Mouse (Mus musculus) myocyte (in vitro differentiated cells): ENCODE measurements at regions not wholly inside any gene's neighbourhood (a gene's known extent, or its start where the extent isn't known, plus 50 kb on each side); places are given as distances from the start of the nearest gene placed in this dataset.

Experiments used
- H3K27me3 ChIP-seq: one replicate; pipeline ENCODE4 v1.6.1; 2011; ENCODE audit not compliant: control insufficient read depth, insufficient read depth, insufficient read length
- H3K36me3 ChIP-seq: one replicate; pipeline ENCODE4 v1.6.1; 2011; ENCODE audit not compliant: control insufficient read depth, insufficient read depth
- H3K4me2 ChIP-seq: one replicate; pipeline ENCODE4 v1.6.1; 2011; ENCODE audit warnings: low read depth, control low read depth
- H3K4me3 ChIP-seq: one replicate; pipeline ENCODE4 v1.5.1; 2011; ENCODE audit warnings: mild to moderate bottlenecking, control low read depth, moderate library complexity
- H3K79me2 ChIP-seq: one replicate; pipeline ENCODE4 v1.6.1; 2011; ENCODE audit not compliant: control insufficient read depth, insufficient read depth
- H3ac ChIP-seq: one replicate; pipeline ENCODE4 v1.6.1; 2011; ENCODE audit not compliant: control insufficient read depth, insufficient read length
- CEBPB ChIP-seq: IDR thresholded peaks from 2 replicates; pipeline ENCODE4 v1.6.1; 2011; ENCODE audit warnings: mild to moderate bottlenecking, moderate library complexity; ENCODE audit not compliant: poor library complexity, insufficient read depth, severe bottlenecking
- E2F4 ChIP-seq: IDR thresholded peaks from one replicate; pipeline ENCODE4 v1.6.1; 2011; ENCODE audit warnings: mild to moderate bottlenecking, control low read depth, moderate library complexity; ENCODE audit not compliant: insufficient read depth
- MAX ChIP-seq: IDR thresholded peaks from one replicate; pipeline ENCODE4 v1.6.1; 2011; ENCODE audit warnings: low read depth, mild to moderate bottlenecking, control low read depth
- MYOD1 ChIP-seq, 3 experiments: IDR thresholded peaks; one replicate each; pipeline ENCODE4 v1.6.1; 2011; ENCODE audit warnings: control low read depth in 2 of 3, low read depth in 2 of 3, mild to moderate bottlenecking in 2 of 3, moderate library complexity in 1 of 3; ENCODE audit not compliant: insufficient read length in 2 of 3, control insufficient read depth in 1 of 3
- MYOG ChIP-seq, 3 experiments: IDR thresholded peaks; one replicate each; pipeline ENCODE4 v1.6.1; 2011; ENCODE audit warnings: control low read depth in 2 of 3, low read depth in 2 of 3, mild to moderate bottlenecking in 2 of 3; ENCODE audit not compliant: insufficient read length in 2 of 3, control insufficient read depth in 1 of 3, insufficient read depth in 1 of 3
- POLR2A ChIP-seq: IDR thresholded peaks from one replicate; pipeline ENCODE4 v1.6.1; 2011; ENCODE audit warnings: low read depth, mild to moderate bottlenecking, control low read depth, moderate library complexity; ENCODE audit not compliant: insufficient read length
- POLR2AphosphoS2 ChIP-seq: IDR thresholded peaks from one replicate; pipeline ENCODE4 v1.6.1; 2011; ENCODE audit warnings: low read depth, control low read depth; ENCODE audit not compliant: insufficient read length
- REST ChIP-seq: IDR thresholded peaks from one replicate; pipeline ENCODE4 v1.6.1; 2011; ENCODE audit warnings: mild to moderate bottlenecking, control low read depth, moderate library complexity; ENCODE audit not compliant: insufficient read depth, insufficient read length
- SRF ChIP-seq: IDR thresholded peaks from one replicate; pipeline ENCODE4 v1.6.1; 2011; ENCODE audit warnings: low read depth; ENCODE audit not compliant: control insufficient read depth, insufficient read length
- TCF12 ChIP-seq: IDR thresholded peaks from one replicate; pipeline ENCODE4 v1.6.1; 2011; ENCODE audit warnings: mild to moderate bottlenecking, control low read depth; ENCODE audit not compliant: poor library complexity, insufficient read depth, severe bottlenecking
- TCF3 ChIP-seq: IDR thresholded peaks from one replicate; pipeline ENCODE4 v1.6.1; 2011; ENCODE audit warnings: low read depth, control low read depth; ENCODE audit not compliant: insufficient read length
- USF1 ChIP-seq: IDR thresholded peaks from one replicate; pipeline ENCODE4 v1.6.1; 2011; ENCODE audit warnings: low read depth, mild to moderate bottlenecking, control low read depth, moderate library complexity

DNA sequence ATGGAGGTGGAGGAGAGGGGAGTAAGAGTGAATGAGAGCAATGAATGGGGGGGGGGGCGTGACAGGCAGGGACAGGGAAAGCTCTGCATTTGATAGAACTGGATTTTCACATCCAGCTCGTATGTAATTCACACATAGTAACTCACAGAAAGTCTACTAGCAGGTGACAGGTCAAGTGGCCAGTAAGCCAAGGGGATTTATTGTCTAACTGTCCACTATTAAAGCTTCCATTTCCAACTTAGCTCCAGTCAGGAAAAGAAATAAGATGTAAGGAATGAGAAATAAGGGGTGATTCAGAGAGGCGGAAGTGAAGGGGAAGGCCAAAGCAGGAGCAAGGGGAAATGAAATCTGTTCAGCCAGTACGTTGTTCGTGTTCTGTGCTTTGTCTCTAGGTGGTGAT is 83.4 kb downstream of the Prlhr start:
- Histone ChIP-seq H3ac (no peak overlapping the region), H3K4me2 (no peak overlapping the region), H3K27me3 (no peaks in the 10 kb centered on the region), H3K79me2 (no peaks in the 10 kb centered on the region), H3K4me3 (no peak overlapping the region), H3K36me3 (no peaks in the 10 kb centered on the region)
- no peak for TF ChIP-seq MYOG (IDR thresholded peaks at IDR 0.05; ENCODE audit: control insufficient read depth in 1 of 3, insufficient read depth in 1 of 3, insufficient read length in 2 of 3, low read depth in 2 of 3)
- TF ChIP-seq USF1: no peak
- no peak for TF ChIP-seq MAX
- no peak for TF ChIP-seq TCF3
- no peak for TF ChIP-seq MYOD1 (IDR thresholded peaks at IDR 0.05; ENCODE audit: control insufficient read depth in 1 of 3, insufficient read length in 2 of 3, low read depth in 2 of 3)
- no peak for TF ChIP-seq POLR2AphosphoS2
- TF ChIP-seq REST: no peak
- TF ChIP-seq POLR2A: no peak
- TF ChIP-seq SRF: no peak
- no peak for TF ChIP-seq E2F4
- no peak for TF ChIP-seq CEBPB
- no peak for TF ChIP-seq TCF12

DNA sequence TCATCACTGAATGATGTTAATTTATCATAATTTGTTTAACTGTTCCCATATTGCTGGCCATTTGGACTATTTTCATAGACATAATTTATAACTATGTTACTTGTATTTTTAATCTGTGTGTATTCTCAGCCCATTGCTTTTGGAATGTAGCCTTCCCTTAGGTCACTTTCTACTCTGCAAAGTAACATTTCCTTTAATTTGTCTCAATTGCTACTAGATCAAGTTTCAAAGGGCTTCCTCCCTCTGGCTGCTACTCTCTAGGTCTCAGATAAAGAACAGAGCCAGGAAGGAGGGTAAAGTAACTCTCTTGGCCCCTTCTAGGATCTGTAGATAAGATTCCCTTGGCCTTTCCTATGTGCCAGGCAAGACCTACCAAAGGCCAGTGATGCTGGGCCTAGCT is 85.4 kb downstream of the Prlhr start:
- Histone ChIP-seq H3ac (no peak overlapping the region), H3K79me2 (no peaks in the 10 kb centered on the region), H3K27me3 (no peaks in the 10 kb centered on the region), H3K4me3 (no peak overlapping the region), H3K36me3 (no peaks in the 10 kb centered on the region), H3K4me2 (no peak overlapping the region)
- no peak for TF ChIP-seq TCF3
- no peak for TF ChIP-seq MYOG (IDR thresholded peaks at IDR 0.05; ENCODE audit: control insufficient read depth in 1 of 3, insufficient read depth in 1 of 3, insufficient read length in 2 of 3, low read depth in 2 of 3)
- no peak for TF ChIP-seq POLR2AphosphoS2
- TF ChIP-seq TCF12: no peak
- TF ChIP-seq MAX: no peak
- no peak for TF ChIP-seq SRF
- no peak for TF ChIP-seq POLR2A
- no peak for TF ChIP-seq USF1
- TF ChIP-seq MYOD1 (IDR thresholded peaks at IDR 0.05; ENCODE audit: control insufficient read depth in 1 of 3, insufficient read length in 2 of 3, low read depth in 2 of 3): no peak
- TF ChIP-seq REST: no peak
- TF ChIP-seq CEBPB: no peak
- no peak for TF ChIP-seq E2F4

DNA sequence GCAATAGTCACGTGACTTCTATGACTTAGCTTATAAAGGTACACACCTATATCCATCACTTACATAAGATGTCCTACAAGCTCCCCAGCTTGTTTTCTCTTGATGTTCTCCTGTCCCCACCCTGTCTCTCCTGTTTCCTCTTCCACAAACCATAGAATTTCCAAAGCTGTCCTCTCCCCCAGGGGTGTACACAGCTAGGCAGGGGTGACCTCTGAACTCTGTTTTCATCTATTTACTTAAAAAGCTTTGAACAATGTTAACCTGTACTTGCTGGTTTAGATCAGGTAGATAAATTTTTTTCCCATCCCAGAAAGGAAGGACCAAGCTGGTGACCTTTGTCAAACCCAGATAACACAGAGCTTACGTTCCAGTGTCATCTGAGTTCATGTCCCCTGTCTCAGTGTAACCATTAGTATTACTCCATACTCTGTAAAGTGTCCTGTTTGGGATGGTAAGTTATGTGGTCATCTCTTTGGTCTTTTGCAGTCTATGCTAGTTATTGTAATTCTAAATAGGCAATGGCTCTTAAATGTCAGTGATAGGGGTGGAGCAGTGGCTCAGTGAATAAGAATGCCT is 89.0 kb downstream of the Prlhr start:
- H3K4me2 ChIP-seq: no peak overlapping the region
- no peak for TF ChIP-seq TCF3
- TF ChIP-seq POLR2A: no peak
- TF ChIP-seq MAX: no peak
- no peak for TF ChIP-seq MYOD1 (IDR thresholded peaks at IDR 0.05; ENCODE audit: control insufficient read depth in 1 of 3, insufficient read length in 2 of 3, low read depth in 2 of 3)
- TF ChIP-seq POLR2AphosphoS2: no peak
- TF ChIP-seq CEBPB: no peak
- no peak for TF ChIP-seq REST
- no peak for TF ChIP-seq E2F4
- no peak for TF ChIP-seq SRF
- TF ChIP-seq MYOG (IDR thresholded peaks at IDR 0.05; ENCODE audit: control insufficient read depth in 1 of 3, insufficient read depth in 1 of 3, insufficient read length in 2 of 3, low read depth in 2 of 3): no peak
- TF ChIP-seq TCF12: no peak
- TF ChIP-seq USF1: no peak

DNA sequence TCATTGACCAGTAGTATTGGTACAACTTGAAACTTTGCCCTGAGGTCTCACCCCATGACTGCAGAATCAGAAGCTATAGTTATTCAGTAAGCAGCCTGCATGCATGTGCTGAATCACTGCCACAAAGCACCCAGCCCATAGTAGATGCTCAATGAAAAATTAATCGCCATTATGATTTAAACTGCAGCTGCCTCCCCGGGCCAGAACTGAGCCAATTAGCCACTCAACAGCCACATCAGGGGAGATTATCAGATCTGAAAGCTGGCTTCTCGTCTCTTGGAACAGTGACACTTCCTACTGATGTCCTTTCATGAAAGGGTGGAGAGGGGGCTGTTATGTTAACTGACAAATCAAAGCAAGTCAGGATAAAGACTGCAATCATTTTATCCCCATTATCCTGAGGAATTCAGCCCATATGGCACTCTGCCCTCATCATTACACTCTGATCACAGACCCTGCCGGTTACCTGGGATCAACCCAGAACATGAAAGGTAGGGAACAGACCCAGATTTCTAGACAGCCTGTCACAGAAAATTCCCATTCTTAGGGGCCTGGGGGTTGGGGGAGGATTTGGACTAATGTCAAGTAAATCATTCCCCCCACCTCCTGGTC is 104.0 kb downstream of the Prlhr start:
- no peak overlapping the region for H3ac ChIP-seq
- no peak overlapping the region for H3K4me2 ChIP-seq
- no peaks in the 10 kb centered on the region for H3K36me3 ChIP-seq
- no peaks in the 10 kb centered on the region for H3K79me2 ChIP-seq
- no peak for TF ChIP-seq SRF
- TF ChIP-seq MAX: no peak
- TF ChIP-seq REST: no peak
- no peak for TF ChIP-seq TCF3
- no peaks in the 10 kb centered on the region for H3K27me3 ChIP-seq
- H3K4me3 ChIP-seq: no peak overlapping the region

More for the DNA sequence above, 89.0 kb downstream of the Prlhr start:
- H3ac ChIP-seq: no peak overlapping the region
- no peaks in the 10 kb centered on the region for H3K27me3 ChIP-seq
- no peaks in the 10 kb centered on the region for H3K79me2 ChIP-seq
- no peak overlapping the region for H3K4me3 ChIP-seq
- H3K36me3 ChIP-seq: no peaks in the 10 kb centered on the region

DNA sequence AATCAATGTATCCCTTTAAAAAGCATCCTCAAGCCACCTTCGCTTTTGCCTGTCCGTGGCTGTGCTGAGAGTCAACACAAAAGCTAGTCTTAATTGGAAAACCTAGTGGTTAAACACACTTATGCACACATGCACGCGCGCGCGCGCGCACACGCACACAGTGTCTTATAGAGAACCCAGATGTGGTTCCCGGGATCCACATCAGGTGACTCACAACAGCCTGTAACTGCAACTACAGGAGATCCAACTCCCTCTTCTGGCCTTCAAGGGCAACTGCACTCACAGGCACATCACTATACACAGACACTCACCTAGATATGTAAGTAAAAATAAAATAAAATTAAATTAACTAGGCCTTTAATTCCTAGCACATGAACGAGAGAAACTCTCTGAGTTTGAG is 118.4 kb upstream of the Fam204a start:
- no peak for TF ChIP-seq E2F4
- TF ChIP-seq TCF12: no peak
- TF ChIP-seq TCF3: no peak
- TF ChIP-seq MAX: no peak
- TF ChIP-seq MYOG (IDR thresholded peaks at IDR 0.05; ENCODE audit: control insufficient read depth in 1 of 3, insufficient read depth in 1 of 3, insufficient read length in 2 of 3, low read depth in 2 of 3): no peak
- no peak for TF ChIP-seq POLR2AphosphoS2
- TF ChIP-seq REST: no peak
- no peak for TF ChIP-seq MYOD1 (IDR thresholded peaks at IDR 0.05; ENCODE audit: control insufficient read depth in 1 of 3, insufficient read length in 2 of 3, low read depth in 2 of 3)
- TF ChIP-seq CEBPB: no peak
- no peak for TF ChIP-seq USF1
- no peak for TF ChIP-seq POLR2A
- no peak for TF ChIP-seq SRF
- Histone ChIP-seq H3ac (no peak overlapping the region), H3K36me3 (no peaks in the 10 kb centered on the region), H3K4me2 (no peak overlapping the region), H3K27me3 (no peaks in the 10 kb centered on the region), H3K4me3 (no peak overlapping the region), H3K79me2 (no peaks in the 10 kb centered on the region)
